Mouse (Mus musculus) embryonic facial prominence, embryonic 10.5 days (tissue): ENCODE data around the gene Rtn1. TPM values are rescaled to one million over a fixed set of nuclear protein-coding genes. Genes with fewer than 3 reads are reported as not detected.
A peak's percentile ranks its signal among the peaks of the same experiment; 100 is the strongest.
"Not testable (repeated sequence)": the region's sequence is repeated elsewhere in the genome, so short reads cannot be mapped to it uniquely, and the experiment has no call there.

Experiments
- DNase-seq: peaks from one replicate; pipeline ENCODE4 v3.0.0-alpha.2; 2017; ENCODE audit warnings: low spot score
- H3K27ac ChIP-seq: fragments of 300-500 bp; sonication (generic); replicated peaks from 2 replicates; pipeline ENCODE4 v1.5.1; 2016; ENCODE audit warnings: mild to moderate bottlenecking
- H3K27me3 ChIP-seq: fragments of 300-500 bp; sonication (generic); replicated peaks from 2 replicates; pipeline ENCODE4 v1.6.1; 2016; ENCODE audit warnings: low read depth, mild to moderate bottlenecking; ENCODE audit not compliant: poor library complexity, severe bottlenecking
- H3K36me3 ChIP-seq: fragments of 300-500 bp; sonication (generic); replicated peaks from 2 replicates; pipeline ENCODE4 v1.6.1; 2016; ENCODE audit warnings: mild to moderate bottlenecking, moderate library complexity
- H3K4me1 ChIP-seq: fragments of 300-500 bp; sonication (generic); 2 replicates; pipeline ENCODE4 v1.6.1; 2016
- H3K4me3 ChIP-seq: fragments of 300-500 bp; sonication (generic); 2 replicates; pipeline ENCODE4 v1.5.1; 2016; ENCODE audit warnings: mild to moderate bottlenecking, moderate library complexity
- H3K9me3 ChIP-seq: fragments of 300-500 bp; sonication (generic); 2 replicates; pipeline ENCODE4 v1.6.1; 2016; ENCODE audit warnings: mild to moderate bottlenecking
- WGBS: fragments of 180-500 bp; shearing (Covaris S2); methylation state at CpG from one replicate; pipeline ENCODE4 v1.1.7; 2016; 5-methylcytosine and 5-hydroxymethylcytosine counted together
- polyA plus RNA-seq: library from polyadenylated mRNA; unstranded; fragments of >200 nt; fragmentation: Nextera tagmentation; extraction: Ambion mirVana; gene quantifications from 2 replicates; pipeline ENCODE4 v1.2.1, GENCODE M21; 2016

The Rtn1 gene
- polyA plus RNA-seq, 1 experiment from 2014 or later, result 80.8 TPM

GRCm38 (mm10) chr12:72304985-72305384 is 103.9 kb downstream of the Rtn1 start:
- Histone ChIP-seq H3K4me3 (no peak overlapping the region), H3K36me3 (no peaks in the 10 kb centered on the region), H3K27ac (no peak overlapping the region), H3K27me3 (0 out of 2 replicates have a peak, but pooled peaks cover 5% of the 10 kb centered on the region), H3K4me1 (peaks cover 26% of the 10 kb centered on the region), H3K9me3 (no peaks in the 10 kb centered on the region)
- WGBS, result 45% methylated on average over 5 of the region's 5 CpGs
- DNase-seq, result peak; percentile 26

- H3K4me3 ChIP-seq, result peak overlapping the region; percentile 26; the same call in 1 of the 2 replicates
- H3K36me3 ChIP-seq, result no peaks in the 10 kb centered on the region
- H3K27ac ChIP-seq, result no peak overlapping the region
- H3K9me3 ChIP-seq, result no peaks in the 10 kb centered on the region
- peaks cover 26% of the 10 kb centered on the region for H3K4me1 ChIP-seq
- H3K27me3 ChIP-seq, result 0 out of 2 replicates have a peak, but pooled peaks cover 5% of the 10 kb centered on the region
- no peak for DNase-seq
- 73% methylated on average over 5 of the region's 5 CpGs for WGBS
These were observed 104.5 kb downstream of the Rtn1 start for GRCm38 (mm10) chr12:72304347-72304688.

GRCm38 (mm10) chr12:72303624-72304346 is 105.1 kb downstream of the Rtn1 start:
- 65% methylated on average over 37 of the region's 37 CpGs for WGBS
- Histone ChIP-seq H3K9me3 (no peaks in the 10 kb centered on the region), H3K36me3 (no peaks in the 10 kb centered on the region), H3K4me1 (peaks cover 26% of the 10 kb centered on the region), H3K4me3 (peak overlapping the region; percentile 26; the same call in 1 of the 2 replicates), H3K27me3 (0 out of 2 replicates have a peak, but pooled peaks cover 5% of the 10 kb centered on the region), H3K27ac (peak overlapping the region; percentile 59)
- peak; percentile 15 for DNase-seq

- WGBS, result 43% methylated on average over 8 of the region's 8 CpGs
- Histone ChIP-seq H3K4me1 (peaks cover 26% of the 10 kb centered on the region), H3K9me3 (no peaks in the 10 kb centered on the region), H3K27me3 (0 out of 2 replicates have a peak, but pooled peaks cover 5% of the 10 kb centered on the region), H3K4me3 (no peak overlapping the region), H3K36me3 (no peaks in the 10 kb centered on the region), H3K27ac (no peak overlapping the region; the same call in 1 of the 2 replicates)
- peak; percentile 24 for DNase-seq
These were observed 107.4 kb downstream of the Rtn1 start for GRCm38 (mm10) chr12:72301431-72301830.

- Histone ChIP-seq H3K36me3 (no peaks in the 10 kb centered on the region), H3K4me3 (no peak overlapping the region), H3K27me3 (0 out of 2 replicates have a peak, but pooled peaks cover 5% of the 10 kb centered on the region), H3K4me1 (peaks cover 26% of the 10 kb centered on the region), H3K27ac (no peak overlapping the region), H3K9me3 (no peaks in the 10 kb centered on the region)
- 85% methylated on average over 8 of the region's 8 CpGs for WGBS
- DNase-seq, result no peak
These were observed 107.9 kb downstream of the Rtn1 start for GRCm38 (mm10) chr12:72300971-72301370.

GRCm38 (mm10) chr12:72298222-72298621 is 110.6 kb downstream of the Rtn1 start:
- DNase-seq, result no peak

GRCm38 (mm10) chr12:72296552-72296951 is 112.3 kb downstream of the Rtn1 start:
- Histone ChIP-seq H3K27me3 (no peaks in the 10 kb centered on the region), H3K9me3 (no peaks in the 10 kb centered on the region), H3K27ac (no peak overlapping the region), H3K4me3 (no peak overlapping the region), H3K4me1 (peaks cover 5% of the 10 kb centered on the region; the same call in 1 of the 2 replicates), H3K36me3 (no peaks in the 10 kb centered on the region)
- WGBS, result 89% methylated on average over 5 of the region's 5 CpGs
- DNase-seq, result no peak

More at GRCm38 (mm10) chr12:72298222-72298621, 110.6 kb downstream of the Rtn1 start:
- Histone ChIP-seq H3K27ac (no peak overlapping the region), H3K4me3 (no peak overlapping the region), H3K27me3 (0 out of 2 replicates have a peak, but pooled peaks cover 1% of the 10 kb centered on the region), H3K9me3 (no peaks in the 10 kb centered on the region), H3K36me3 (no peaks in the 10 kb centered on the region), H3K4me1 (peaks cover 9% of the 10 kb centered on the region; the same call in 1 of the 2 replicates)
- 70% methylated on average over 7 of the region's 7 CpGs for WGBS

GRCm38 (mm10) chr12:72293185-72293584 is 115.7 kb downstream of the Rtn1 start:
- not testable (repeated sequence) for H3K4me3 ChIP-seq

GRCm38 (mm10) chr12:72292566-72292965 is 116.3 kb downstream of the Rtn1 start:
- Histone ChIP-seq H3K4me1 (no peaks in the 10 kb centered on the region), H3K9me3 (no peaks in the 10 kb centered on the region), H3K27ac (no peak overlapping the region), H3K27me3 (no peaks in the 10 kb centered on the region), H3K4me3 (no peak overlapping the region), H3K36me3 (no peaks in the 10 kb centered on the region)
- no peak for DNase-seq
- WGBS, result 74% methylated on average over 2 of the region's 2 CpGs

More at GRCm38 (mm10) chr12:72293185-72293584, 115.7 kb downstream of the Rtn1 start:
- not testable (repeated sequence) for H3K27me3 ChIP-seq, H3K27ac ChIP-seq, DNase-seq, H3K36me3 ChIP-seq, H3K4me1 ChIP-seq, H3K9me3 ChIP-seq
- WGBS, result 89% methylated on average over 3 of the region's 3 CpGs

- DNase-seq, result no peak
- Histone ChIP-seq H3K36me3 (no peaks in the 10 kb centered on the region), H3K4me3 (no peak overlapping the region), H3K27ac (no peak overlapping the region), H3K9me3 (no peaks in the 10 kb centered on the region), H3K4me1 (no peaks in the 10 kb centered on the region), H3K27me3 (no peaks in the 10 kb centered on the region)
- WGBS, result 93% methylated on average over 4 of the region's 4 CpGs
These were observed 117.6 kb downstream of the Rtn1 start for GRCm38 (mm10) chr12:72291266-72291665.

- WGBS, result 72% methylated on average over 3 of the region's 3 CpGs
- no peak for DNase-seq
- Histone ChIP-seq H3K36me3 (no peaks in the 10 kb centered on the region), H3K27me3 (no peaks in the 10 kb centered on the region), H3K4me1 (no peaks in the 10 kb centered on the region), H3K9me3 (no peaks in the 10 kb centered on the region), H3K27ac (no peak overlapping the region), H3K4me3 (no peak overlapping the region)
These were observed 120.6 kb downstream of the Rtn1 start for GRCm38 (mm10) chr12:72288215-72288614.

- H3K9me3 ChIP-seq, result no peaks in the 10 kb centered on the region
- H3K4me1 ChIP-seq, result no peaks in the 10 kb centered on the region
- no peaks in the 10 kb centered on the region for H3K36me3 ChIP-seq
- 76% methylated on average over 4 of the region's 4 CpGs for WGBS
- no peak for DNase-seq
- H3K27me3 ChIP-seq, result no peaks in the 10 kb centered on the region
- H3K4me3 ChIP-seq, result no peak overlapping the region
- no peak overlapping the region for H3K27ac ChIP-seq
These were observed 121.4 kb downstream of the Rtn1 start for GRCm38 (mm10) chr12:72287332-72288004.
